Mouse (Mus musculus) myocyte (in vitro differentiated cells): ENCODE measurements at regions not wholly inside any gene's neighbourhood (a gene's known extent, or its start where the extent isn't known, plus 50 kb on each side); places are given as distances from the start of the nearest gene placed in this dataset.

Experiments
- CEBPB ChIP-seq: IDR thresholded peaks from 2 replicates; pipeline ENCODE4 v1.6.1; 2011; ENCODE audit warnings: mild to moderate bottlenecking, moderate library complexity; ENCODE audit not compliant: poor library complexity, insufficient read depth, severe bottlenecking
- E2F4 ChIP-seq: IDR thresholded peaks from one replicate; pipeline ENCODE4 v1.6.1; 2011; ENCODE audit warnings: mild to moderate bottlenecking, control low read depth, moderate library complexity; ENCODE audit not compliant: insufficient read depth
- MAX ChIP-seq: IDR thresholded peaks from one replicate; pipeline ENCODE4 v1.6.1; 2011; ENCODE audit warnings: low read depth, mild to moderate bottlenecking, control low read depth
- MYOD1 ChIP-seq, 3 experiments: IDR thresholded peaks; one replicate each; pipeline ENCODE4 v1.6.1; 2011; ENCODE audit warnings: control low read depth in 2 of 3, low read depth in 2 of 3, mild to moderate bottlenecking in 2 of 3, moderate library complexity in 1 of 3; ENCODE audit not compliant: insufficient read length in 2 of 3, control insufficient read depth in 1 of 3
- POLR2A ChIP-seq: IDR thresholded peaks from one replicate; pipeline ENCODE4 v1.6.1; 2011; ENCODE audit warnings: low read depth, mild to moderate bottlenecking, control low read depth, moderate library complexity; ENCODE audit not compliant: insufficient read length
- POLR2AphosphoS2 ChIP-seq: IDR thresholded peaks from one replicate; pipeline ENCODE4 v1.6.1; 2011; ENCODE audit warnings: low read depth, control low read depth; ENCODE audit not compliant: insufficient read length
- TCF12 ChIP-seq: IDR thresholded peaks from one replicate; pipeline ENCODE4 v1.6.1; 2011; ENCODE audit warnings: mild to moderate bottlenecking, control low read depth; ENCODE audit not compliant: poor library complexity, insufficient read depth, severe bottlenecking

DNA sequence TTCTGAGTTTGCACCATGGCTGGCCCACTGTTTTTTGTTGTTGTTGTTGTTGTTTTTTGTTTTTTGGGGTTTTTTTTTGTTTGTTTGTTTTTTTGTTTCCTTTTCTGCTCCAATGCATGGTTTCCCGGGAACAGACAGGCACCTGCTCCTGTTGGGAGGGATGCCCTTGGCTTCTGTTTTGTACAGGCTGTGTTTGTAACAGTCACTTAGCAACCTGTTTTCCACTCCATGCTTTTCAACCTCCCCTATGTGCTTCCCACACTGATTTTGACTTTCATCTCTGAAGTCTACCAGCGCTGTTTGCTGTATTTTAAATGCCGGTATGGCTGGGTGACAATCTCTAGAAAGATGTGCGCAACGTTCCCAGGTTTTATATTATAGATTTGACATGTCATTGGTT is 402.6 kb downstream of the Tmem161b start:
- TF ChIP-seq POLR2A, result no peak
- no peak for TF ChIP-seq E2F4
- no peak for TF ChIP-seq TCF12
- TF ChIP-seq MAX, result no peak
- TF ChIP-seq MYOD1 (IDR thresholded peaks at IDR 0.05; ENCODE audit: control insufficient read depth in 1 of 3, insufficient read length in 2 of 3, low read depth in 2 of 3), result no peak
- no peak for TF ChIP-seq CEBPB
- no peak for TF ChIP-seq POLR2AphosphoS2
